Mouse (Mus musculus): ENCODE results near the gene Rasal3. TPM values are rescaled to one million over a fixed set of nuclear protein-coding genes. Genes with fewer than 3 reads are reported as not detected.

Rasal3 gene
- polyA plus RNA-seq, 1 experiment from 2014 or later: 8.1 TPM

DNA sequence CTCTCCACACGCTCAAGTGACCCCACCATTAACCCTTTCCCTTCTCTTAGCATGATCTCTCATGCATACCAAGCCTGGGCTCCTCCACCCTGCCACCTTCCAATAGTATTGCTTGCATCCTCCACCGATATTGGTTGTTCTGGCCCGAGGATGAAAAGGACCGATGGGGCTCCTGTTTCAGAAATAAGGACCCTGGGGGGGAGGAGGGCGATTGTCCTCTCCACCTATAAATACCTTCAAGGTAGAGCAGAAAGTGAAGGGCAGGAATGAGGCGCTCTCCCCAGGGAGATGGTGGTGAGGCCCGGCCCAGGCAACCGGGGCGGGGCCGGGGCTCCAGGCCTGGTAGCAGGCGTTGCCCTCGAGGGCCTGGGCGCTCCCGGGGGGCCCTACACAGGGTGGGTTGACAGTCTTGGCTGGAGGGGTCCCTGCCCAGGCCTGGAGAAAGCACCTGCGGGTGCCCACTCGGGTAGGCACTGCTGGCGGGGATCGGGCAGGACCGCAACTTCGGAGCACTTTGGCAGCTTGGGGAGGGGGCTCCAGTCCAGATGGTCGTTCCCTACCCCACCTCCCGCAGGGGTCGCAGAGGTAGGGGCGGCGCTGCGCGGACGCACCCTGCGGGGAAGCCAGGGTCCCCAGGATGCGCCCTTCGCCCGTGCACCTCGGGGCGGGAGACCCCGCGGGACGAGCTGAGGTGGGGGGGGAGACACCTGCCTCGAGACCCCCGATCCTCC, 14.8 kb downstream of the Rasal3 start:
- Histone ChIP-seq H3K9ac (peak overlapping the region; percentile 79), H3K4me3 (peak overlapping the region; percentile 78), H3K9me3 (replicated peaks) (no peaks in the 10 kb centered on the region), H3K36me3 (peaks cover 14% of the 10 kb centered on the region; the same call in 1 of the 2 replicates), H3K4me2 (peak overlapping the region; percentile 100), H3K4me1 (peaks cover 31% of the 10 kb centered on the region), H3K27me3 (replicated peaks) (peaks cover 25% of the 10 kb centered on the region), H3K27ac (peak overlapping the region; percentile 84)
- peak; percentile 78 for ATAC-seq
- 3% methylated on average over 34 of the region's 39 CpGs for WGBS (ENCODE audit: insufficient replicate concordance)

DNA sequence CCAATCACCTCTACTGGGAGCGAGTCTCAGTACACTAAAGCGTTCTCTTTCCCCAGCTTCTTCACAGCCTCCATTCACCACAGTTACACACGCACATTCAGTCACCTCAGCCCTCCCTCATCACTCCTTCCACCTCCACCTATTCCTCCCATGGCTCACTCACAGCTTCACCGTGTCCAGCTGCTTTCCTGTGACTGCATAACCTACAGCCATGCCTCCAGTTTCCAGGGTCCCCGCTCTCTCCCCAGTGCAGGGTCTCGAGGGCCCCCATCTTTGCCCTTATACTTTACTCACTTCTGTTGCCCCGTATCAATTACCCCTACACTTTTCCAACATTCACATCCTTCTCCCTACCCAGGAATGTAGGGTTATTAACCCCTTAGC, 15.4 kb downstream of the Rasal3 start:
- Histone ChIP-seq H3K4me1 (peaks cover 31% of the 10 kb centered on the region), H3K4me3 (peak overlapping the region; percentile 78), H3K9ac (no peak overlapping the region; the same call in 1 of the 2 replicates), H3K36me3 (peaks cover 14% of the 10 kb centered on the region; the same call in 1 of the 2 replicates), H3K4me2 (peak overlapping the region; percentile 100), H3K9me3 (replicated peaks) (no peaks in the 10 kb centered on the region), H3K27ac (peak overlapping the region; percentile 84), H3K27me3 (replicated peaks) (peaks cover 20% of the 10 kb centered on the region)
- no peak for ATAC-seq
- WGBS (ENCODE audit: insufficient replicate concordance): 64% methylated on average over 7 of the region's 7 CpGs

DNA sequence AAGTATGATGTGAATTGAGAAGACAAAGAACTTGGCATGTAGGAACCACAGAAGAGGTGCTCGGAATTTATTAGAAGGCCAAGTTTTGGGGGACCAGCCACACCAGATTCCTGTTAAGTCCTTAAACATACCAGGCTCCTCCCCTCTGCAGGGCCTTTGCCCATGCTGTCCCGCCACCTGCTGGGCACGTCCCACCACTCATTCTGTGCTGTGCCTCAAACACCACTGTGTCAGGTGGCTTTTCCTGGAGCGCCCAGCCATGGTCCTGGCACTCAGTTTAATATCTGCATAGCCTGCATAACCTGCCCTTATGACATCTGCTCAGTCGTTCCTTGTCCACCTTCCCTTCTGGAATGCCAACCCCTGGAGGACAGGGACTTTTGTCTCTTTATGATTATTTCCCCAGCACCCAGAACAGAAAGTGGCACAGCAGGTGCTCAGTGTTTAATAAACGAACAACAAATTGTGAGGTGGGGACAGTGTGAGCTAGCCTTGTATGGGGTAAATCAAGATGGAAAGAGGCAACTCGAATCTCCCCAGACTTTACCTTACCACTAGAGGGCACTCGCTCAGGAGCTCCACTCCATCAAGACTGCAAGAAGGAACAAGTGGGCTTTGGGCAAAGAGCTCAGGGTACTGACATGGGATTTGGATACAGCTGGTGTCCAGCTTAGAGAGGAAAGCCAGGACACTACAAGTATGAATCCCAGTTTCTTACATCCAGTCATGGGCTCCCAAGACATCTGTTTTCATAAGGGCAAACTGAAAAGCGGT, 16.5 kb downstream of the Rasal3 start:
- Histone ChIP-seq H3K4me2 (no peak overlapping the region), H3K9ac (no peak overlapping the region), H3K9me3 (replicated peaks) (no peaks in the 10 kb centered on the region), H3K27me3 (replicated peaks) (peaks cover 11% of the 10 kb centered on the region), H3K27ac (no peak overlapping the region), H3K4me3 (no peak overlapping the region), H3K36me3 (peaks cover 14% of the 10 kb centered on the region; the same call in 1 of the 2 replicates), H3K4me1 (peaks cover 31% of the 10 kb centered on the region)
- no peak for ATAC-seq
- WGBS (ENCODE audit: insufficient replicate concordance): 50% methylated on average over 9 of the region's 9 CpGs

DNA sequence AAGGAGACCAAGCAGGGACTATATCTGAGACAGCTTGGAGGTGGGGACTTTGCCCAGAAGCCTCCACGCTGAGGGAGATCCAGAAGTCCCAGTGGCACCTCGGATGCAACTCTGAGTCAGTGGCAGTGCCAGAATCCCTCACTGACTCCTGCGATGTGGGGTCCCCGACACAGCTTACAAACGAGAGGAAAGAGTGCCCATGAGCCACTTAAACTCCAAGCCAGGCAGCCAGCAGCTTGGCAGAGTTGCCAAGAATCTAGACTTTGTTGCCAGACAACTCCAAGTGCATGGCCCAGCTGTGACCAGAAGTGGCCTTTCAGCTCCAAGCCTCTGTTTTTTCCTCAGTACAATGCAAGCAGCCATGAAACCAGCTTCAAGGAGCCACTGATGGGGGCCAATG, 19.7 kb downstream of the Rasal3 start:
- Histone ChIP-seq H3K27me3 (replicated peaks) (no peaks in the 10 kb centered on the region), H3K9me3 (replicated peaks) (no peaks in the 10 kb centered on the region), H3K4me1 (peaks cover 20% of the 10 kb centered on the region), H3K4me3 (no peak overlapping the region), H3K4me2 (no peak overlapping the region), H3K9ac (no peak overlapping the region), H3K36me3 (peaks cover 14% of the 10 kb centered on the region; the same call in 1 of the 2 replicates), H3K27ac (no peak overlapping the region)
- WGBS (ENCODE audit: insufficient replicate concordance): 74% methylated on average over 5 of the region's 5 CpGs
- ATAC-seq: no peak

DNA sequence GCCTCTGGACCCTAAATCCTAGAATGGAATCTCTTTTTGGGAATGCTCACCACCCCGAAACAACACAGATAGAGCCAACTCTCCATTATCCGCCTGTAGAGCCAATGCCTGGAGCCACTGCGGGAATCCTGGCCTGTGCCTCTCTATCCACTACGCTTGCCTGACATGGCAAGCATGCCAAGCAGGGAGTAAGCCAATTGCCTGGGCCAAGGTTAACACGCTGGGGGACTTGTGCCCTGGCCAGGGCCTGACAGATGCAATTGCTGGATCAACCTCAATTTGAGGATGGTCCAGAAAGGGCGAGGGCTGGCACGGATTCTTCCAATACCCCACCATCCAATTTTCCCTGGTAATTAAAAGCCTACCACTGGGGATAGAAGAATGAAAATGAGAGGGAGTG, 20.8 kb downstream of the Rasal3 start:
- H3K36me3 ChIP-seq: peaks cover 22% of the 10 kb centered on the region
- no peak overlapping the region for H3K4me2 ChIP-seq
- H3K9me3 ChIP-seq (replicated peaks): no peaks in the 10 kb centered on the region
- H3K9ac ChIP-seq: no peak overlapping the region
- WGBS (ENCODE audit: insufficient replicate concordance): 79% methylated on average over 7 of the region's 7 CpGs
- no peak for ATAC-seq
- H3K4me3 ChIP-seq: no peak overlapping the region
- H3K4me1 ChIP-seq: peaks cover 14% of the 10 kb centered on the region
- H3K27me3 ChIP-seq (replicated peaks): no peaks in the 10 kb centered on the region
- no peak overlapping the region for H3K27ac ChIP-seq

DNA sequence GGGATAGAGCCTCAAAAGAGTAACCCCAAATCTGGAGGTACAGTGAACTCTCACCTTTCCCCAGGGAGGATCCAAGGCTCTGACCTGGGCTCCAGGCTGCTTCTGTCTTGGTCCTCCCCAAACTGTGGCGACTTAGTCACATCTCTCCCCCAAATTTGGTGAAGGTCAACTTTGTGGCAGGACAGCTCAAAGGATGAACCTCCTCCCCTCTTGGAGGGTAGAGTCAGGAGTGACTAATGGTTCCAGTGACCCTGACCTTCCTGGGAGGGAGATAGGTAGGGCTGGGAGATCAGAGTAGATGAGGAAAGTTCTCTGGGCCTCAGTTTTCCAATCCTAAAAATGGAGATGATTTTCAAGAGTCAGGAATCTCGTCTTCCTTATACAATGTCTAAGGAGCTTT, 24.6 kb downstream of the Rasal3 start:
- Histone ChIP-seq H3K9ac (no peak overlapping the region), H3K9me3 (replicated peaks) (no peaks in the 10 kb centered on the region), H3K27me3 (replicated peaks) (no peaks in the 10 kb centered on the region), H3K4me2 (no peak overlapping the region), H3K4me3 (no peak overlapping the region), H3K36me3 (peaks cover 22% of the 10 kb centered on the region), H3K4me1 (peaks cover 19% of the 10 kb centered on the region), H3K27ac (no peak overlapping the region)
- WGBS (ENCODE audit: insufficient replicate concordance): 69% methylated on average over 2 of the region's 2 CpGs
- ATAC-seq: no peak

DNA sequence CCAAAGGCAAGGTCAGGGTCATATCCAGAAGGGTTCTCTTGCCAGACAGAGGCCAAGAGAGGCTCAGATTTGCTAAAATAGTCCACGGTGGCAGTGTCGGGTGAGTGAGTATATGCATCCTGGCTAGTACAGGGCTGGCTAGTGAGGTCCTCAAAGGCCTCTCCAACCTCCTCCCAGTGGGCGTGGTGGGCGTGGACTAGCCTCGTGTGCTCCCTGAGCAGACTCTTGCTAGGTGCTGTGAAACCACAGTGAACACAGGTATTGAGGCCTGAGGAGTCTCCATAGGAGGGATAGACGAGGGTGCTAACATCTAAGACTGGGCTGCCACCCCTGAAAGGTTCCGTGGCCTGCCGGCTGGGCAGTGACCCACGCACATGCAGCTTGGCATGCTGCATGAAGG, 26.2 kb downstream of the Rasal3 start:
- H3K9me3 ChIP-seq (replicated peaks): no peaks in the 10 kb centered on the region
- H3K27me3 ChIP-seq (replicated peaks): no peaks in the 10 kb centered on the region
- peak overlapping the region; percentile 27; the same call in 1 of the 2 replicates for H3K27ac ChIP-seq
- H3K4me3 ChIP-seq: no peak overlapping the region
- H3K36me3 ChIP-seq: peaks cover 21% of the 10 kb centered on the region
- ATAC-seq: peak; percentile 76
- peaks cover 19% of the 10 kb centered on the region for H3K4me1 ChIP-seq
- 0 out of 2 replicates have a peak overlapping the region, but pooled peaks have one; percentile 3 for H3K9ac ChIP-seq
- peak overlapping the region; percentile 38 for H3K4me2 ChIP-seq
- WGBS (ENCODE audit: insufficient replicate concordance): 62% methylated on average over 9 of the region's 9 CpGs

DNA sequence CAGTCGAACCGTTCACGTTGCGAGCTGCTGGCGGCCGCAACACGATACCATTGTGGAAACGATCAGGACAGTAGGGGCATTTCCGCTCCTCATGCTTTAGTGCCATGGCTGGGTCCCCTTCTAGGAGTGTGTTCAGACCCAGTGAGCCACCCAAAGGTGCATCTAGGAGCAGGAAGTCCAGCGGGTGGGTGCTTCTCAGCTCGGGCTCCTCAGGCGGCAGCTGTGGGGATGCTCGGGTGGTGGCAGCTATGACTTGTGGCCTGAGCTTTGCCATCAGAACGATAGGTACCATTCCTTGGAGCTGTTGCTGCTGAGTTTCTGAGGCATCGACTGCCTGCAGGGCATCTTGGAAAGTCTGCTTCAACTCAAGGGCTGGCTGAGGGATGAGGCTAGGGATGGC, 26.9 kb downstream of the Rasal3 start:
- no peaks in the 10 kb centered on the region for H3K9me3 ChIP-seq (replicated peaks)
- H3K4me2 ChIP-seq: no peak overlapping the region
- peak overlapping the region; percentile 27 for H3K27ac ChIP-seq
- H3K9ac ChIP-seq: no peak overlapping the region
- H3K4me3 ChIP-seq: no peak overlapping the region
- ATAC-seq: 0 out of 2 replicates have a peak, but pooled peaks have one; percentile 32
- no peaks in the 10 kb centered on the region for H3K27me3 ChIP-seq (replicated peaks)
- H3K4me1 ChIP-seq: peaks cover 19% of the 10 kb centered on the region
- WGBS (ENCODE audit: insufficient replicate concordance): 85% methylated on average over 15 of the region's 15 CpGs
- H3K36me3 ChIP-seq: peaks cover 21% of the 10 kb centered on the region

DNA sequence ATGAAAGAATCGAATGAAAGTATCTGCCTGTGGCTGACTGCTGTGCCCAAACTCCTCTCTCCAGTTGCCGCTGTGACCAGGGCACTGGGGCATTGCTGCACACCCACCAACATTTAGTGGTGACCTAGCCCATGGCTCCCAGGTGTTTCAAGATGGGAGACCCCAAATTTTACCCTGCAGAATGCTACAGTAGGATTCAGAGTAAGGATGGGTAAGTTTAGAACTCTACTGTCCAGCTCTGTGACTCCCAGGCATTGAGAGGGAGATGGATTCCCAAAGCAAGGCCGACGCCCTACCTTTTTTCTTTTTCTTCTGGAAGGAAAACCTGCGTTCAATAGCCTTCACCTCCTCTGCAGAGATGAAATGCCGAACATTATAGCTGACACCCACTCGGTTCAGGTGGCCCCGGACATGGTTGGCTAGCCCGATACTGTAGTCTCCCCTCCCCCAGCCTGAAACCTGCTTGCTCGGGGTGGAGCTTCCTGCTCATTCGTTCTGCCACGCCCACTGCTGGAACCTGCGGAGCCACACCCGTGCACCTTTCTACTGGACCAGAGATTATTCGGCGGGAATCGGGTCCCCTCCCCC, 34.3 kb downstream of the Rasal3 start:
- peak; percentile 64 for ATAC-seq
- Histone ChIP-seq H3K36me3 (peaks cover 3% of the 10 kb centered on the region; the same call in 1 of the 2 replicates), H3K9ac (peak overlapping the region; percentile 56), H3K9me3 (replicated peaks) (no peaks in the 10 kb centered on the region), H3K4me1 (peaks cover 42% of the 10 kb centered on the region), H3K27me3 (replicated peaks) (no peaks in the 10 kb centered on the region), H3K4me2 (peak overlapping the region; percentile 66), H3K27ac (peak overlapping the region; percentile 76), H3K4me3 (peak overlapping the region; percentile 55)
- WGBS (ENCODE audit: insufficient replicate concordance): 12% methylated on average over 14 of the region's 17 CpGs

DNA sequence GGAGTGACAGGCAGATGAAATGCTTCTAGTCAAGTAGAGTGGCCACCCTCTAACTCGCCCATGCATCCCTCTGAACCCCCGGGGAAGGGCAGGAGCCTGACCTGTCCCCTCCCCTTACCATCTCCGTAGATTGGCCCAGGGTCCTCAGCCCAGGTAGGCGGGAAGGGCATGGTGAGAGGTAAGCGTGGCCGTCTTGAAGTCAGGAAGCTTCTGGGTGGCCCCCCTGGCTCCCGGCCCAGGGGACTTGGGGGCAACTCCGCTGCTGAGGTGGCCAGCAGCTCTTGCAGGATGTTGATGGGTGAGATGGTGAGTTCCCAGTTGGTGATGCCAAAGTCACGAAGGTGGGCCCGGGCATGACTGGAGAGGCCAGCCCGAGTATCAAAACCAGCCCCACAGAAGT, 35.7 kb downstream of the Rasal3 start:
- no peak overlapping the region for H3K4me3 ChIP-seq
- H3K9me3 ChIP-seq (replicated peaks): no peaks in the 10 kb centered on the region
- ATAC-seq: no peak
- H3K36me3 ChIP-seq: peaks cover 6% of the 10 kb centered on the region
- H3K4me2 ChIP-seq: peak overlapping the region; percentile 66; the same call in 1 of the 2 replicates
- 0 out of 2 replicates have a peak overlapping the region, but pooled peaks have one; percentile 22 for H3K9ac ChIP-seq
- peaks cover 54% of the 10 kb centered on the region for H3K4me1 ChIP-seq
- no peaks in the 10 kb centered on the region for H3K27me3 ChIP-seq (replicated peaks)
- no peak overlapping the region for H3K27ac ChIP-seq
- 81% methylated on average over 11 of the region's 11 CpGs for WGBS (ENCODE audit: insufficient replicate concordance)

DNA sequence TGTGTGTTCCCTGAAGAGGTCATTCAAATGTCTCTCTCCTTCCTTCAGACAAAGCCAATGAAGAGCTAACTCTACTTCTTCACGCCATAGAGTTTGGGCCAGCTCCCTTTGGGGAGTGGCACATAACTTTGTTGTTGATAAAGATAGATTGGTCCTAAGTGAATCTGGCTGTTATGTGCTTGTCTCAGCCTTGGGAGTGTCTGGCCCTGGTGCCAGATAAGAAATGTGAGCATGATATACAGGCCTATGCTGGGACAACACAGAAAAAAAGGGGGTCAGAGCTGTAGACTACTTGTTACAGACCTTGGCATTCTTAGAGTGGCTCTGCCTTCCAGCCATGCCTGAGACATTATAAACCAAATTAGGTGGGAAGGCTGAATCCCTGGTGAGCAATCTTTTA, 38.1 kb downstream of the Rasal3 start:
- H3K27me3 ChIP-seq (replicated peaks): no peaks in the 10 kb centered on the region
- peak overlapping the region; percentile 76 for H3K27ac ChIP-seq
- peak; percentile 77 for ATAC-seq
- H3K9ac ChIP-seq: 0 out of 2 replicates have a peak overlapping the region, but pooled peaks have one; percentile 94
- WGBS (ENCODE audit: insufficient replicate concordance): 22% methylated on average over 1 of the region's 1 CpGs
- H3K4me3 ChIP-seq: peak overlapping the region; percentile 97
- peaks cover 57% of the 10 kb centered on the region for H3K4me1 ChIP-seq
- H3K4me2 ChIP-seq: peak overlapping the region; percentile 90
- H3K36me3 ChIP-seq: peaks cover 30% of the 10 kb centered on the region
- no peaks in the 10 kb centered on the region for H3K9me3 ChIP-seq (replicated peaks)

Data from liver, embryonic 12.5 days (tissue).